Comparison of ENCODE assay signal across 8 mouse cellular contexts in genomic region chr5:149635556-149635955, GRCm38 (mm10). TPM values are rescaled to one million over a fixed set of nuclear protein-coding genes. Genes with fewer than 3 reads are reported as not detected.
DNase-seq lines count a peak whose midpoint lies in the region; ATAC-seq lines count a peak whose summit lies in the region.

No protein-coding gene starts in this region.

- DNase-seq in gastrocnemius, adult 18-20 months (ENCODE audit: low spot score) = peak; percentile 22
- DNase-seq in gastrocnemius, postnatal 10 days = no peak
- DNase-seq in A20 (ENCODE audit: low read depth, low spot score) = peak; percentile 57
- peak; percentile 43 for DNase-seq in embryonic facial prominence, embryonic 11.5 days (ENCODE audit: low spot score)
- no peak for DNase-seq in cerebellum, adult 9-10 months
- DNase-seq in gastrocnemius, postnatal 4 days (ENCODE audit: low spot score in 2 of 2) = no peak

- no peaks in the 10 kb centered on the region for H3K9me3 ChIP-seq in embryonic facial prominence, embryonic 11.5 days (replicated peaks; ENCODE audit: control insufficient read depth, low read length)
- no peaks in the 10 kb centered on the region for H3K9me3 ChIP-seq in intestine, embryonic 15.5 days

- peaks cover 6% of the 10 kb centered on the region for H3K36me3 ChIP-seq in embryonic facial prominence, embryonic 11.5 days (replicated peaks; ENCODE audit: control insufficient read depth, insufficient read depth, low read depth, low read length)
- H3K36me3 ChIP-seq in intestine, embryonic 15.5 days = peaks cover 11% of the 10 kb centered on the region; the same call in 1 of the 2 replicates

- peak overlapping the region; percentile 79 for H3K27ac ChIP-seq in embryonic facial prominence, embryonic 11.5 days (replicated peaks; ENCODE audit: low read depth, low read length)
- peak overlapping the region; percentile 91 for H3K27ac ChIP-seq in intestine, embryonic 15.5 days

- peak overlapping the region; percentile 87 for H3K4me2 ChIP-seq in embryonic facial prominence, embryonic 11.5 days (ENCODE audit: low read depth, low read length)
- H3K4me2 ChIP-seq in intestine, embryonic 15.5 days (replicated peaks) = peak overlapping the region; percentile 63

- no peaks in the 10 kb centered on the region for H3K27me3 ChIP-seq in embryonic facial prominence, embryonic 11.5 days (ENCODE audit: control insufficient read depth, insufficient read depth, low read length)
- H3K27me3 ChIP-seq in intestine, embryonic 15.5 days (replicated peaks) = no peaks in the 10 kb centered on the region

- no peaks in the 10 kb centered on the region for H3K4me1 ChIP-seq in embryonic facial prominence, embryonic 11.5 days (ENCODE audit: control insufficient read depth, insufficient read depth, low read length)
- peaks cover 8% of the 10 kb centered on the region; the same call in 1 of the 2 replicates for H3K4me1 ChIP-seq in intestine, embryonic 15.5 days (replicated peaks)

- WGBS in embryonic facial prominence, embryonic 11.5 days = 1% methylated on average over 24 of the region's 24 CpGs
- WGBS in intestine, embryonic 15.5 days = under 1% methylated on average over 24 of the region's 24 CpGs

- ATAC-seq in embryonic facial prominence, embryonic 11.5 days (replicated peaks; ENCODE audit: insufficient number of reproducible peaks, low FRiP score, low TSS enrichment, low read depth) = no peak
- ATAC-seq in intestine, embryonic 15.5 days = peak; percentile 5
- peak; percentile 3; the same call in 1 of the 2 replicates for ATAC-seq in megakaryocyte progenitor cell, adult 5-6 weeks (replicated peaks; ENCODE audit: poor library complexity)

- H3K4me3 ChIP-seq in embryonic facial prominence, embryonic 11.5 days (ENCODE audit: low read depth, low read length) = peak overlapping the region; percentile 81
- peak overlapping the region; percentile 65 for H3K4me3 ChIP-seq in intestine, embryonic 15.5 days (replicated peaks)

- peak overlapping the region; percentile 82 for H3K9ac ChIP-seq in embryonic facial prominence, embryonic 11.5 days (replicated peaks; ENCODE audit: low read length)
- H3K9ac ChIP-seq in intestine, embryonic 15.5 days = peak overlapping the region; percentile 58

RNA-seq across cellular contexts. Expression of gene Hsph1, which starts 0.6 kb away (rescaled TPM):
- total RNA-seq in gastrocnemius, adult 18-20 months (2021) = 10 to 100 TPM; 60.1 to 86.6 TPM
- 10 to 100 TPM; 30.0 to 37.7 TPM for total RNA-seq in gastrocnemius, postnatal 10 days (2021)
- 129 and 131 TPM in 2 replicates for polyA plus RNA-seq in embryonic facial prominence, embryonic 11.5 days (2014; fragmentation: Nextera tagmentation; extraction: Ambion mirVana)
- 54.8 and 56.8 TPM in 2 replicates for polyA plus RNA-seq in intestine, embryonic 15.5 days (2015; fragmentation: Nextera tagmentation; extraction: Ambion mirVana)
- total RNA-seq in megakaryocyte progenitor cell, adult 5-6 weeks (2015) = 70.9 and 82.2 TPM in 2 replicates
- total RNA-seq in megakaryocyte progenitor cell, adult 5-6 weeks (2017) = 39.1 and 39.6 TPM in 2 replicates
- 10 to 100 TPM; 34.9 to 38.7 TPM for total RNA-seq in gastrocnemius, postnatal 4 days (2021)

RNA-seq across cellular contexts. Expression of gene B3glct, which starts 42.5 kb away (rescaled TPM):
- 1 to 10 TPM; 3.5 to 5.2 TPM for total RNA-seq in gastrocnemius, adult 18-20 months (2021)
- 1 to 10 TPM; 6.6 to 8.4 TPM for total RNA-seq in gastrocnemius, postnatal 10 days (2021)
- polyA plus RNA-seq in embryonic facial prominence, embryonic 11.5 days (2014; fragmentation: Nextera tagmentation; extraction: Ambion mirVana) = 16.8 and 19.0 TPM in 2 replicates
- polyA plus RNA-seq in intestine, embryonic 15.5 days (2015; fragmentation: Nextera tagmentation; extraction: Ambion mirVana) = 11.2 and 12.3 TPM in 2 replicates
- 8.9 and 10.9 TPM in 2 replicates for total RNA-seq in megakaryocyte progenitor cell, adult 5-6 weeks (2015)
- 5.9 and 9.7 TPM in 2 replicates for total RNA-seq in megakaryocyte progenitor cell, adult 5-6 weeks (2017)
- total RNA-seq in gastrocnemius, postnatal 4 days (2021) = 10 to 100 TPM; 10.3 to 11.5 TPM

Comparison
In these comparisons a context has a peak if more than half of its experiments do, and no peak if none do; other contexts are left out.
1. DNase-seq: peak in gastrocnemius, adult 18-20 months (single experiment), A20 (single experiment) and embryonic facial prominence, embryonic 11.5 days (single experiment); none in gastrocnemius, postnatal 10 days (single experiment), cerebellum, adult 9-10 months (single experiment) and gastrocnemius, postnatal 4 days (0 of 2).